Comparison of ENCODE assay signal across 8 mouse cellular contexts in the genomic region with DNA sequence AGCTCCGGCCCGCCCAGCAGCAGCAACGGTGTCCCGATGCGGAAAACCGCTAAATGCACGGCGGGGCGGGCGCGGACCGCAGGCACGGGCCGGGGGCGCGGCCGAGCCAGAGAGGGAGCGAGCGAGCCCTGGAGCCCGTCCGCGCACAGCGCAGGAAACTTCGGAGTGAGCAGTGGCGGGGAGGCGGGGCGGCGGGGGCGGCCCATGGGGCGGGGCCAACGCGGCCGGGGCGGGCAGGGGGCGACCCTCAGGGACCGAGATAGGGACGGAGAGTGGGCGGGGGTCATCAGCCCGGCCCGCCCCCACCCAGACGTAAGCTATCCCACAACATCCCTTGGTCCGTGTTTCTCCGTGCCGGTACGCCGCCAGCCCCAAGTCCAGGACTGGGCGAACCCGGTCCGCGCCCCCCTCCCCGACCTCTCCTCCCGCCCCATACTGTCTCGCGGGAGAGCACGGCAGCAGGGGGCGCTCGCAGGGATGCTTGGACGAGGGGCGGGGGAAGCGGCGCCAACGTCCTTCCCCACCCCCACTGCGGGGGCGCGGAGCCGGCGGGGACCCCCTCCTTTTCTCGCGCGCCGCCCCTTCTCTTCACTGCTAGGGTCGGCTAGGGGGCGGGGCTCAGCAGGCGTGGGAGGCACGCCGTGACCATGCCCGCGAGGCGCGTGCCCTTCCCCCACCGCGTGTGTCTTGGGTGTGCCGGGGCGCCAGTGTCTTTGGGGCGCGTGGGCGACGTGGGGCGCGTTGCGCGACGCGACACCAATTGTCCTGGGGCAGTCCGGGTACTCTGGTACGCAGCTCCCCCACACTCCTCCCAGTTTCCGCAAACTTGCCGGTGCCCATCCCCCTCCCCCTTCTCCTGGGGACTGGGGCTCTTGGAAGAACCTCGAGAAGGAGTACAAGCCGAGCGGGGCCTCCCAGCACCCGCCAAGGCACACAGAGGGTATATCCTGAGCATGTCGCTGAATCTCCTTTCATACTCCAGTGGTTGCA. TPM values are rescaled to one million over a fixed set of nuclear protein-coding genes. Genes with fewer than 3 reads are reported as not detected.
A peak's percentile ranks its signal among the peaks of the same experiment; 100 is the strongest.
DNase-seq lines count a peak whose midpoint lies in the region; ATAC-seq and TF ChIP-seq lines count a peak whose summit lies in the region.

A gene (minus strand): TSS at position 167 of the 990 bp plus-strand sequence.

- peak; percentile 54 for TF ChIP-seq CTCF in lung, postnatal 0 days (IDR thresholded peaks at IDR 0.05)

- H3K4me1 ChIP-seq in embryonic facial prominence, embryonic 11.5 days (ENCODE audit: control insufficient read depth, insufficient read depth, low read length) = peaks cover 5% of the 10 kb centered on the region; the same call in 1 of the 2 replicates
- peaks cover 32% of the 10 kb centered on the region for H3K4me1 ChIP-seq in heart, embryonic 16.5 days (ENCODE audit: control insufficient read depth, insufficient read depth, low read length)
- peaks cover 7% of the 10 kb centered on the region; the same call in 1 of the 2 replicates for H3K4me1 ChIP-seq in lung, postnatal 0 days (ENCODE audit: insufficient read depth, low read depth, low read length)

- H3K27me3 ChIP-seq in embryonic facial prominence, embryonic 11.5 days (ENCODE audit: control insufficient read depth, insufficient read depth, low read length) = peaks cover 3% of the 10 kb centered on the region; the same call in 1 of the 2 replicates
- H3K27me3 ChIP-seq in heart, embryonic 16.5 days (ENCODE audit: control insufficient read depth, insufficient read depth, low read length) = peaks cover 14% of the 10 kb centered on the region
- peaks cover 23% of the 10 kb centered on the region for H3K27me3 ChIP-seq in lung, postnatal 0 days (replicated peaks; ENCODE audit: insufficient read depth, low read length)

- H3K36me3 ChIP-seq in embryonic facial prominence, embryonic 11.5 days (replicated peaks; ENCODE audit: control insufficient read depth, insufficient read depth, low read depth, low read length) = no peaks in the 10 kb centered on the region
- H3K36me3 ChIP-seq in heart, embryonic 16.5 days (ENCODE audit: control insufficient read depth, insufficient read depth) = no peaks in the 10 kb centered on the region
- no peaks in the 10 kb centered on the region for H3K36me3 ChIP-seq in lung, postnatal 0 days (ENCODE audit: insufficient read depth, low read length)

- H3K27ac ChIP-seq in embryonic facial prominence, embryonic 11.5 days (replicated peaks; ENCODE audit: low read depth, low read length) = peak within 1 kb of the TSS; percentile 67
- peak within 1 kb of the TSS; percentile 43 for H3K27ac ChIP-seq in heart, embryonic 16.5 days (ENCODE audit: low read length)
- H3K27ac ChIP-seq in lung, postnatal 0 days (ENCODE audit: low read length) = no peak within 1 kb of the TSS

- no peaks in the 10 kb centered on the region for H3K9me3 ChIP-seq in embryonic facial prominence, embryonic 11.5 days (replicated peaks; ENCODE audit: control insufficient read depth, low read length)
- H3K9me3 ChIP-seq in heart, embryonic 16.5 days (replicated peaks; ENCODE audit: control insufficient read depth, low read length) = no peaks in the 10 kb centered on the region
- no peaks in the 10 kb centered on the region for H3K9me3 ChIP-seq in lung, postnatal 0 days (ENCODE audit: low read length)

- peak; percentile 86 for ATAC-seq in embryonic facial prominence, embryonic 11.5 days (replicated peaks; ENCODE audit: insufficient number of reproducible peaks, low FRiP score, low TSS enrichment, low read depth)
- peak; percentile 84 for ATAC-seq in heart, embryonic 16.5 days (replicated peaks; ENCODE audit: extremely low read depth, insufficient read depth, low FRiP score)
- ATAC-seq in lung, postnatal 0 days = peak; percentile 85
- no peak for ATAC-seq in activated CD4-positive, CD25-positive, alpha-beta regulatory T cell, adult 4 months

- H3K4me3 ChIP-seq in embryonic facial prominence, embryonic 11.5 days (ENCODE audit: low read depth, low read length) = peak within 1 kb of the TSS; percentile 76
- peak within 1 kb of the TSS; percentile 80 for H3K4me3 ChIP-seq in heart, embryonic 16.5 days (ENCODE audit: low read length)
- peak within 1 kb of the TSS; percentile 53 for H3K4me3 ChIP-seq in lung, postnatal 0 days (ENCODE audit: low read depth, low read length)

- peak within 1 kb of the TSS; percentile 74 for H3K9ac ChIP-seq in embryonic facial prominence, embryonic 11.5 days (replicated peaks; ENCODE audit: low read length)
- peak within 1 kb of the TSS; percentile 88 for H3K9ac ChIP-seq in heart, embryonic 16.5 days (ENCODE audit: low read length)
- 0 out of 2 replicates have a peak within 1 kb of the TSS, but pooled peaks have one; percentile 19 for H3K9ac ChIP-seq in lung, postnatal 0 days (replicated peaks; ENCODE audit: low read depth)

- under 1% methylated on average over 63 of the region's 103 CpGs for WGBS in embryonic facial prominence, embryonic 11.5 days
- under 1% methylated on average over 70 of the region's 103 CpGs for WGBS in heart, embryonic 16.5 days
- 1% methylated on average over 56 of the region's 103 CpGs for WGBS in lung, postnatal 0 days

- no peak for TF ChIP-seq EP300 in lung, postnatal 0 days (IDR thresholded peaks at IDR 0.05)

- peak; percentile 58 to 65 for DNase-seq in left cerebral cortex, adult 18-20 months (ENCODE audit: low spot score in 2 of 2)
- DNase-seq in left cerebral cortex, adult 11 months (ENCODE audit: low spot score) = no peak
- peak; percentile 89 for DNase-seq in embryonic facial prominence, embryonic 11.5 days (ENCODE audit: low spot score)
- peak; percentile 69 for DNase-seq in layer of hippocampus, adult 9-11 months
- peak; percentile 56 for DNase-seq in lung, postnatal 0 days (ENCODE audit: low spot score)
- DNase-seq in right cerebral cortex, postnatal 10 days (ENCODE audit: low spot score in 2 of 2) = peak; percentile 92

- peak within 1 kb of the TSS; percentile 96 for H3K4me2 ChIP-seq in embryonic facial prominence, embryonic 11.5 days (ENCODE audit: low read depth, low read length)
- H3K4me2 ChIP-seq in heart, embryonic 16.5 days (ENCODE audit: low read depth, low read length) = peak within 1 kb of the TSS; percentile 97
- peak within 1 kb of the TSS; percentile 98 for H3K4me2 ChIP-seq in lung, postnatal 0 days (replicated peaks; ENCODE audit: low read depth, low read length)

RNA-seq across cellular contexts. Expression of the gene that starts here (rescaled TPM):
- 10 to 100 TPM; 39.6 to 43.7 TPM for total RNA-seq in left cerebral cortex, adult 18-20 months (2021)
- 3.7 TPM in 2 replicates for polyA plus RNA-seq in embryonic facial prominence, embryonic 11.5 days (2014; fragmentation: Nextera tagmentation; extraction: Ambion mirVana)
- polyA plus RNA-seq in heart, embryonic 16.5 days (2015; fragmentation: Nextera tagmentation; extraction: Ambion mirVana) = 4.5 and 5.4 TPM in 2 replicates
- 0.42 and 0.55 TPM in 2 replicates for polyA plus RNA-seq in lung, postnatal 0 days (2015; fragmentation: Nextera tagmentation; extraction: Ambion mirVana)
- polyA plus RNA-seq in activated CD4-positive, CD25-positive, alpha-beta regulatory T cell, adult 4 months (2017; shearing (Covaris generic)) = not detected

Comparison
In these comparisons a context has a peak if more than half of its experiments do, and no peak if none do; other contexts are left out.
1. Peak in DNase-seq, ATAC-seq, H3K4me3 ChIP-seq, H3K9ac ChIP-seq and H3K4me2 ChIP-seq in lung, postnatal 0 days; RNA of the gene not detected or under 1 TPM.
2. H3K9ac ChIP-seq: peak in every context shown above with its lines; median percentile 88 in heart, embryonic 16.5 days; 74 in embryonic facial prominence, embryonic 11.5 days; 19 in lung, postnatal 0 days.